Mouse (Mus musculus) limb, embryonic 15.5 days (tissue): ENCODE results near the gene Angptl2. TPM values are rescaled to one million over a fixed set of nuclear protein-coding genes. Genes with fewer than 3 reads are reported as not detected.

Experiments
- ATAC-seq: fragments of 200-750 bp; cut with Nextera tagmentation; 2 replicates; pipeline ENCODE4 v1.8.0; 2017; ENCODE audit warnings: low read depth, moderate TSS enrichment; ENCODE audit not compliant: insufficient number of reproducible peaks, low FRiP score, low TSS enrichment
- H3K27ac ChIP-seq: fragments of 300-500 bp; sonication (generic); 2 replicates; pipeline ENCODE4 v1.5.1; 2015; ENCODE audit warnings: moderate library complexity, mild to moderate bottlenecking, inconsistent platforms
- H3K27me3 ChIP-seq: fragments of 300-500 bp; sonication (generic); 2 replicates; pipeline ENCODE4 v1.6.1; 2015; ENCODE audit warnings: inconsistent platforms
- H3K36me3 ChIP-seq: fragments of 300-500 bp; sonication (generic); 2 replicates; pipeline ENCODE4 v1.6.1; 2015; ENCODE audit warnings: inconsistent platforms
- H3K4me1 ChIP-seq: fragments of 300-500 bp; sonication (generic); 2 replicates; pipeline ENCODE4 v1.6.1; 2015; ENCODE audit warnings: inconsistent platforms
- H3K4me2 ChIP-seq: fragments of 300-500 bp; sonication (generic); 2 replicates; pipeline ENCODE4 v1.6.1; 2015; ENCODE audit warnings: mild to moderate bottlenecking, inconsistent platforms
- H3K4me3 ChIP-seq: fragments of 300-500 bp; sonication (generic); 2 replicates; pipeline ENCODE4 v1.5.1; 2015; ENCODE audit warnings: mild to moderate bottlenecking, inconsistent platforms
- H3K9ac ChIP-seq: fragments of 300-500 bp; sonication (generic); 2 replicates; pipeline ENCODE4 v1.6.1; 2015; ENCODE audit warnings: inconsistent platforms
- H3K9me3 ChIP-seq: fragments of 300-500 bp; sonication (generic); 2 replicates; pipeline ENCODE4 v1.6.1; 2016; ENCODE audit warnings: inconsistent platforms
- WGBS: fragments of 180-500 bp; shearing (Covaris S2); methylation state at CpG from one replicate; pipeline ENCODE4 v1.1.7; 2015; 5-methylcytosine and 5-hydroxymethylcytosine counted together
- polyA plus RNA-seq: library from polyadenylated mRNA; unstranded; fragments of >200 nt; fragmentation: Nextera tagmentation; extraction: Ambion mirVana; gene quantifications from 2 replicates; pipeline ENCODE4 v1.2.1, GENCODE M21; 2015

The Angptl2 gene
- polyA plus RNA-seq, 1 experiment from 2014 or later = 112 TPM

- Histone ChIP-seq H3K4me3 (no peak overlapping the region), H3K9ac (no peak overlapping the region), H3K4me1 (peaks cover 70% of the 10 kb centered on the region), H3K4me2 (0 out of 2 replicates have a peak overlapping the region, but pooled peaks have one; percentile 1), H3K36me3 (peaks cover 17% of the 10 kb centered on the region), H3K9me3 (no peaks in the 10 kb centered on the region), H3K27me3 (no peaks in the 10 kb centered on the region), H3K27ac (peak overlapping the region; percentile 19; the same call in 1 of the 2 replicates)
- WGBS = 27% methylated on average over 6 of the region's 6 CpGs
- no peak for ATAC-seq
Observed at GRCm38 (mm10) chr2:33220246-33220645, 4.4 kb downstream of the Angptl2 start.

GRCm38 (mm10) chr2:33220674-33221338 lies 4.9 kb downstream of the Angptl2 start:
- H3K4me3 ChIP-seq = no peak overlapping the region
- 0 out of 2 replicates have a peak overlapping the region, but pooled peaks have one; percentile 3 for H3K27ac ChIP-seq
- 57% methylated on average over 10 of the region's 10 CpGs for WGBS
- H3K36me3 ChIP-seq = peaks cover 18% of the 10 kb centered on the region
- H3K4me1 ChIP-seq = peaks cover 64% of the 10 kb centered on the region
- H3K27me3 ChIP-seq = no peaks in the 10 kb centered on the region
- H3K4me2 ChIP-seq = no peak overlapping the region
- no peaks in the 10 kb centered on the region for H3K9me3 ChIP-seq
- no peak for ATAC-seq
- no peak overlapping the region for H3K9ac ChIP-seq

GRCm38 (mm10) chr2:33221339-33221900 lies 5.6 kb downstream of the Angptl2 start:
- H3K27ac ChIP-seq = no peak overlapping the region
- H3K9me3 ChIP-seq = no peaks in the 10 kb centered on the region
- peaks cover 61% of the 10 kb centered on the region for H3K4me1 ChIP-seq
- H3K4me3 ChIP-seq = no peak overlapping the region
- H3K4me2 ChIP-seq = no peak overlapping the region
- no peaks in the 10 kb centered on the region for H3K27me3 ChIP-seq
- WGBS = 77% methylated on average over 11 of the region's 11 CpGs
- H3K9ac ChIP-seq = no peak overlapping the region
- H3K36me3 ChIP-seq = peaks cover 18% of the 10 kb centered on the region
- no peak for ATAC-seq

GRCm38 (mm10) chr2:33222480-33222879 lies 6.6 kb downstream of the Angptl2 start:
- H3K36me3 ChIP-seq = peaks cover 18% of the 10 kb centered on the region
- no peak overlapping the region for H3K27ac ChIP-seq
- peaks cover 53% of the 10 kb centered on the region for H3K4me1 ChIP-seq
- no peaks in the 10 kb centered on the region for H3K27me3 ChIP-seq
- ATAC-seq = no peak
- H3K9me3 ChIP-seq = no peaks in the 10 kb centered on the region
- no peak overlapping the region for H3K9ac ChIP-seq
- WGBS = 89% methylated on average over 6 of the region's 6 CpGs
- H3K4me3 ChIP-seq = no peak overlapping the region
- H3K4me2 ChIP-seq = no peak overlapping the region

- Histone ChIP-seq H3K9ac (no peak overlapping the region), H3K27me3 (no peaks in the 10 kb centered on the region), H3K4me2 (no peak overlapping the region), H3K36me3 (peaks cover 31% of the 10 kb centered on the region), H3K27ac (peak overlapping the region; percentile 61), H3K4me3 (no peak overlapping the region), H3K4me1 (peaks cover 42% of the 10 kb centered on the region), H3K9me3 (no peaks in the 10 kb centered on the region)
- ATAC-seq = no peak
- 69% methylated on average over 10 of the region's 10 CpGs for WGBS
Observed at GRCm38 (mm10) chr2:33223656-33224358, 7.9 kb downstream of the Angptl2 start.

GRCm38 (mm10) chr2:33225921-33226320 lies 10.1 kb downstream of the Angptl2 start:
- Histone ChIP-seq H3K27me3 (no peaks in the 10 kb centered on the region), H3K9me3 (no peaks in the 10 kb centered on the region), H3K36me3 (peaks cover 49% of the 10 kb centered on the region), H3K27ac (no peak overlapping the region), H3K4me2 (no peak overlapping the region), H3K4me1 (peaks cover 21% of the 10 kb centered on the region), H3K4me3 (no peak overlapping the region), H3K9ac (no peak overlapping the region)
- 81% methylated on average over 7 of the region's 7 CpGs for WGBS
- ATAC-seq = no peak

- H3K27ac ChIP-seq = no peak overlapping the region
- H3K36me3 ChIP-seq = peaks cover 55% of the 10 kb centered on the region
- WGBS = 88% methylated on average over 11 of the region's 11 CpGs
- no peak overlapping the region for H3K9ac ChIP-seq
- H3K27me3 ChIP-seq = no peaks in the 10 kb centered on the region
- no peak for ATAC-seq
- no peak overlapping the region for H3K4me2 ChIP-seq
- peaks cover 11% of the 10 kb centered on the region for H3K4me1 ChIP-seq
- H3K4me3 ChIP-seq = no peak overlapping the region
- no peaks in the 10 kb centered on the region for H3K9me3 ChIP-seq
Observed at GRCm38 (mm10) chr2:33228077-33228476, 12.2 kb downstream of the Angptl2 start.

- H3K4me3 ChIP-seq = no peak overlapping the region
- 87% methylated on average over 15 of the region's 15 CpGs for WGBS
- no peak overlapping the region for H3K27ac ChIP-seq
- no peaks in the 10 kb centered on the region for H3K9me3 ChIP-seq
- no peak overlapping the region for H3K9ac ChIP-seq
- H3K36me3 ChIP-seq = peaks cover 53% of the 10 kb centered on the region
- ATAC-seq = no peak
- H3K4me2 ChIP-seq = no peak overlapping the region
- no peaks in the 10 kb centered on the region for H3K27me3 ChIP-seq
- peaks cover 6% of the 10 kb centered on the region for H3K4me1 ChIP-seq
Observed at GRCm38 (mm10) chr2:33228551-33228950, 12.7 kb downstream of the Angptl2 start.

GRCm38 (mm10) chr2:33230701-33231100 lies 14.8 kb downstream of the Angptl2 start:
- 46% methylated on average over 10 of the region's 10 CpGs for WGBS
- peaks cover 50% of the 10 kb centered on the region for H3K36me3 ChIP-seq

GRCm38 (mm10) chr2:33231788-33232187 lies 15.9 kb downstream of the Angptl2 start:
- H3K9ac ChIP-seq = no peak overlapping the region
- H3K4me1 ChIP-seq = peaks cover 17% of the 10 kb centered on the region
- H3K36me3 ChIP-seq = peaks cover 53% of the 10 kb centered on the region
- no peaks in the 10 kb centered on the region for H3K9me3 ChIP-seq
- H3K4me3 ChIP-seq = no peak overlapping the region
- H3K4me2 ChIP-seq = no peak overlapping the region
- 85% methylated on average over 2 of the region's 2 CpGs for WGBS
- no peak overlapping the region for H3K27ac ChIP-seq
- ATAC-seq = no peak
- H3K27me3 ChIP-seq = no peaks in the 10 kb centered on the region

More at GRCm38 (mm10) chr2:33230701-33231100, 14.8 kb downstream of the Angptl2 start:
- ATAC-seq = no peak
- no peaks in the 10 kb centered on the region for H3K9me3 ChIP-seq
- no peaks in the 10 kb centered on the region for H3K27me3 ChIP-seq
- H3K4me1 ChIP-seq = peaks cover 7% of the 10 kb centered on the region
- no peak overlapping the region for H3K4me3 ChIP-seq
- no peak overlapping the region for H3K4me2 ChIP-seq
- H3K9ac ChIP-seq = no peak overlapping the region
- H3K27ac ChIP-seq = no peak overlapping the region

- Histone ChIP-seq H3K4me2 (no peak overlapping the region), H3K4me3 (no peak overlapping the region), H3K9ac (no peak overlapping the region), H3K4me1 (peaks cover 20% of the 10 kb centered on the region), H3K27ac (no peak overlapping the region), H3K27me3 (no peaks in the 10 kb centered on the region), H3K36me3 (peaks cover 53% of the 10 kb centered on the region), H3K9me3 (no peaks in the 10 kb centered on the region)
- no peak for ATAC-seq
- 80% methylated on average over 6 of the region's 6 CpGs for WGBS
Observed at GRCm38 (mm10) chr2:33232782-33233570, 17.1 kb downstream of the Angptl2 start.
